Mouse (Mus musculus) limb, embryonic 13.5 days (tissue): ENCODE data around the gene Mpzl3. TPM values are rescaled to one million over a fixed set of nuclear protein-coding genes. Genes with fewer than 3 reads are reported as not detected.

Experiments used
- ATAC-seq: fragments of 200-750 bp; cut with Nextera tagmentation; 2 replicates; pipeline ENCODE4 v1.8.0; 2017; ENCODE audit warnings: low read depth, moderate number of reproducible peaks, moderate TSS enrichment; ENCODE audit not compliant: low FRiP score
- H3K27ac ChIP-seq: fragments of 300-500 bp; sonication (generic); 2 replicates; pipeline ENCODE4 v1.5.1; 2015; ENCODE audit warnings: inconsistent platforms, mild to moderate bottlenecking, moderate library complexity
- H3K27me3 ChIP-seq: fragments of 300-500 bp; sonication (generic); 2 replicates; pipeline ENCODE4 v1.6.1; 2015; ENCODE audit warnings: mild to moderate bottlenecking, inconsistent platforms
- H3K36me3 ChIP-seq: fragments of 300-500 bp; sonication (generic); 2 replicates; pipeline ENCODE4 v1.6.1; 2015; ENCODE audit warnings: inconsistent platforms, mild to moderate bottlenecking, moderate library complexity
- H3K4me1 ChIP-seq: fragments of 300-500 bp; sonication (generic); 2 replicates; pipeline ENCODE4 v1.6.1; 2015; ENCODE audit warnings: inconsistent platforms
- H3K4me2 ChIP-seq: fragments of 300-500 bp; sonication (generic); replicated peaks from 2 replicates; pipeline ENCODE4 v1.6.1; 2015; ENCODE audit warnings: inconsistent platforms, mild to moderate bottlenecking, moderate library complexity
- H3K4me3 ChIP-seq: fragments of 300-500 bp; sonication (generic); 2 replicates; pipeline ENCODE4 v1.5.1; 2015; ENCODE audit warnings: moderate library complexity, mild to moderate bottlenecking, inconsistent platforms
- H3K9ac ChIP-seq: fragments of 300-500 bp; sonication (generic); 2 replicates; pipeline ENCODE4 v1.6.1; 2015; ENCODE audit warnings: mild to moderate bottlenecking, inconsistent platforms
- H3K9me3 ChIP-seq: fragments of 300-500 bp; sonication (generic); 2 replicates; pipeline ENCODE4 v1.6.1; 2016; ENCODE audit warnings: inconsistent platforms
- WGBS: fragments of 180-500 bp; shearing (Covaris S2); methylation state at CpG from one replicate; pipeline ENCODE4 v1.1.7; 2015; 5-methylcytosine and 5-hydroxymethylcytosine counted together
- polyA plus RNA-seq: library from polyadenylated mRNA; unstranded; fragments of >200 nt; fragmentation: Nextera tagmentation; extraction: Ambion mirVana; gene quantifications from 2 replicates; pipeline ENCODE4 v1.2.1, GENCODE M21; 2015

The Mpzl3 gene
- polyA plus RNA-seq, 1 experiment from 2014 or later: 2.2 TPM

DNA sequence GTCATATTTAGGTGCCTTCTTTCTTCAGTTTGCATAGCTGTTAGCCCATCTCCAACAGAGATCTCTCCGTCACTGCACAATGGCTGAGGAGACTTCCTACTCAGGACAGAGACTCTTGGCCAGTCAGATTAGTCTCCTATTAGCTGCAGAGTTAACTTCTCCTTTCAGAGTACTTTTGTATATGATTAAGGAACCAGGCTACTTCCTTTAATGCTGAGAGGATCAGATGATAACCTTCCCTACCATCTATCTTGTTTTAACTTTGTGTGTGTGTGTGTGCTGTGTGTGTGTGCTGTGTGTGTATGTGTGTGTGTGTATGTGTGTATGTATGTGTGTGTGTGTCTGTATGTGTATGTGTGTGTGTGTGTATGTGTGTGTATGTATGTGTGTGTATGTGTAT, 5.3 kb upstream of the Mpzl3 start:
- no peak overlapping the region for H3K4me3 ChIP-seq
- H3K9me3 ChIP-seq: no peaks in the 10 kb centered on the region
- H3K27me3 ChIP-seq: no peaks in the 10 kb centered on the region
- WGBS: 86% methylated on average over 1 of the region's 1 CpGs
- no peak overlapping the region for H3K4me2 ChIP-seq
- H3K9ac ChIP-seq: no peak overlapping the region
- no peak overlapping the region for H3K27ac ChIP-seq
- no peaks in the 10 kb centered on the region for H3K36me3 ChIP-seq
- no peak for ATAC-seq
- H3K4me1 ChIP-seq: no peaks in the 10 kb centered on the region

DNA sequence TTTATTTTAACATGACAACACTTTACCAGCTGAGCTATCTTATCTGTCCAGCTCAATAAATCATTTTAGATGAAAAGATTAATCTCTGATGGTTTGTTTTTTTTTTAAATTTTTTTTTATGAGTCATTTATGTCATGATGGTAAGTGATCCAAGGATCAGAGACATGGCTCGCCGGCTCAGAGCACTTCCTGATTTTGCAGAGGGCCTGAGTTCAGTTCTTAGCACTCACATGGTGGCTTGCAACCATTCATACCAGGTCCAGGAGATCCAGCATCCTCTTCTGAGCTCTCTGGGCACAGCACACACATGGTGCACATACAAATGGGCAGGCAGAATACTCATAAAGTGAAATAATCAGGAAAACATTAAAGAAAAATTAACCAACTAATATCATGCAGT, 4.7 kb upstream of the Mpzl3 start:
- Histone ChIP-seq H3K27ac (no peak overlapping the region), H3K4me1 (no peaks in the 10 kb centered on the region), H3K9me3 (no peaks in the 10 kb centered on the region), H3K36me3 (no peaks in the 10 kb centered on the region), H3K9ac (no peak overlapping the region), H3K4me2 (no peak overlapping the region), H3K27me3 (no peaks in the 10 kb centered on the region), H3K4me3 (no peak overlapping the region)
- ATAC-seq: no peak
- 86% methylated on average over 2 of the region's 2 CpGs for WGBS

DNA sequence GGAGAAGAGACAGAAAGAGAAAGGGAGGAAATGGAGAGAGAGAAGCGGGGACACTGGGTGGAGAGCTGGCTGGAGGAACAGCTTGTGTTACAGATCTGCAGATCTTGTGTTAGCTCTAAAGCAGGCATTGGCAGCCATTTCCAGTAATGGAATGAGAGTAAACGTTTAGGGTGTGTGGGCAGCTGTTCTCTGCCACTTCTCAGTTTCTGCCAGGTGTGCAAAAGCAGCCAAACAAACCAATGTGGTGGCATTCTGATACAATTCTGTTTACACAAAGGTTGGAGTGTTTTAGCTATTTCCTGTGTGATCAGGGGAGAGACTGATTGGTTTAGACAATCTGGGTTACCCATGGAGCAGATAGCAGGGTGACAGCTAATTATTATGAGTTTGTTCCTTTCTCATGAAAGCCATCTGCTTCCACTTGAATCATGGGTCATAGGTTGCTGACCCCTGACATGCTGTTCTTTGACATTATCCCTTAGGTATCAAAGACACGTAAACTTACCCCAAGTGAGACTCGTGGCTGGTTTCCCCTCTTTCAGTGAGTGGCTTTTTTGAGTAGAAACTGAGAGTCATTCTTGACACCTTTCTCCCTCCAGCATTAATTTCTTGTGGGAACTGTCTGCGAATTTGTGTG, 3.4 kb downstream of the Mpzl3 start:
- H3K27me3 ChIP-seq: peaks cover 3% of the 10 kb centered on the region
- no peak for ATAC-seq
- no peaks in the 10 kb centered on the region for H3K36me3 ChIP-seq
- no peak overlapping the region for H3K27ac ChIP-seq
- no peak overlapping the region for H3K9ac ChIP-seq
- no peak overlapping the region for H3K4me2 ChIP-seq
- 24% methylated on average over 5 of the region's 5 CpGs for WGBS
- no peaks in the 10 kb centered on the region for H3K9me3 ChIP-seq
- H3K4me3 ChIP-seq: no peak overlapping the region
- H3K4me1 ChIP-seq: no peaks in the 10 kb centered on the region

- WGBS: 39% methylated on average over 7 of the region's 7 CpGs
Measured at GRCm38 (mm10) chr9:45060151-45060550, 5.2 kb downstream of the Mpzl3 start.

GRCm38 (mm10) chr9:45062677-45063076, 7.7 kb downstream of the Mpzl3 start:
- no peak overlapping the region for H3K9ac ChIP-seq
- H3K4me1 ChIP-seq: no peaks in the 10 kb centered on the region
- H3K9me3 ChIP-seq: no peaks in the 10 kb centered on the region
- WGBS: 42% methylated on average over 3 of the region's 3 CpGs
- no peak overlapping the region for H3K4me2 ChIP-seq
- H3K36me3 ChIP-seq: no peaks in the 10 kb centered on the region
- H3K27me3 ChIP-seq: peaks cover 3% of the 10 kb centered on the region
- no peak overlapping the region for H3K4me3 ChIP-seq
- no peak overlapping the region for H3K27ac ChIP-seq
- ATAC-seq: no peak

More at GRCm38 (mm10) chr9:45060151-45060550, 5.2 kb downstream of the Mpzl3 start:
- Histone ChIP-seq H3K27ac (no peak overlapping the region), H3K9ac (no peak overlapping the region; the same call in 1 of the 2 replicates), H3K4me3 (no peak overlapping the region), H3K9me3 (no peaks in the 10 kb centered on the region), H3K4me2 (no peak overlapping the region), H3K36me3 (no peaks in the 10 kb centered on the region), H3K27me3 (peaks cover 3% of the 10 kb centered on the region), H3K4me1 (no peaks in the 10 kb centered on the region)
- no peak for ATAC-seq

- Histone ChIP-seq H3K36me3 (no peaks in the 10 kb centered on the region), H3K4me1 (no peaks in the 10 kb centered on the region), H3K27ac (no peak overlapping the region), H3K9ac (no peak overlapping the region), H3K27me3 (no peaks in the 10 kb centered on the region), H3K4me3 (no peak overlapping the region), H3K9me3 (no peaks in the 10 kb centered on the region), H3K4me2 (no peak overlapping the region)
- ATAC-seq: no peak
- WGBS: 85% methylated on average over 6 of the region's 6 CpGs
Measured at GRCm38 (mm10) chr9:45064421-45064820, 9.4 kb downstream of the Mpzl3 start.

DNA sequence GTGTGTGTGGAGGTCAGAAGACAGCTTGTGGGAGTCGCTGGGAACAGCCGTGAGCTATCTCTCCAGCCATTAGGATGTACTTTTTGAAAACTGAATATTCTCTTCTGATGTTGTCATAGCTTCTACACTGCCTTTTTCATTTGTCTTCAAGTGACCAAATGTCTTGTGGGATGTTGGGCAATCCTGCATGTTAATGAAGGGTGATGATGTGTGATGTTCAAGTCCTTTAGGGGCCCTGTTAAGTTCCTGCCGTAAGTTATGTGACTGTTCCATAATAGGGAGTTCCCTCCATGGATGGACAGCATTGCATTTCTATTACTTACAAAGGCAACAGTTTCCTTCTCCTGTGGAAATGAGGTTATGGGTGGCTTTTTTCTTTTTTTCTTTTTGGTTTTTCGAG, 11.7 kb downstream of the Mpzl3 start:
- H3K27ac ChIP-seq: no peak overlapping the region
- H3K9ac ChIP-seq: no peak overlapping the region
- H3K9me3 ChIP-seq: no peaks in the 10 kb centered on the region
- no peaks in the 10 kb centered on the region for H3K4me1 ChIP-seq
- no peak for ATAC-seq
- H3K4me3 ChIP-seq: no peak overlapping the region
- WGBS: 88% methylated on average over 4 of the region's 4 CpGs
- H3K27me3 ChIP-seq: no peaks in the 10 kb centered on the region
- no peak overlapping the region for H3K4me2 ChIP-seq
- no peaks in the 10 kb centered on the region for H3K36me3 ChIP-seq

DNA sequence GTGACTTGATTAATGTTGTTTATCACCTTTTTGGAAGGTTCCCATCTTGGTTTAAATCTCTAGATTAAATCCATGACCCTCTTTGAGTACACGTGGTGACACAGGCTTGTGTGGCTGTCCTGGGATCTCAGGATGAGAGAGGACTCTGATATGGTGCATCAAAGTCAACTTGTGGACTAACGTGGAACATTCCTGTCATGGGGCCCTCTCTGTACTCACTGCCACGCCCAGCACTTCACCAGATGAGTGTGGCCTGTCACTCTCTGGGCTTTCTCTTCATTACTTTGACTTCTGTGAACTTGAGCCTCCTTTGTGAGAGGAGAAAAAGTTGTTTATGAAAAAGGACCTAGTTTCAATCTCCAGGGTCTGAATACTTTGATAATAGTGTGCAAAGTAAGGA, 16.8 kb downstream of the Mpzl3 start:
- Histone ChIP-seq H3K36me3 (no peaks in the 10 kb centered on the region), H3K9ac (no peak overlapping the region), H3K4me2 (no peak overlapping the region), H3K9me3 (no peaks in the 10 kb centered on the region), H3K4me3 (no peak overlapping the region), H3K27ac (no peak overlapping the region), H3K4me1 (no peaks in the 10 kb centered on the region), H3K27me3 (no peaks in the 10 kb centered on the region)
- ATAC-seq: no peak
- whole genome bisulfite sequencing: 48% methylated on average over 3 of the region's 3 CpGs

DNA sequence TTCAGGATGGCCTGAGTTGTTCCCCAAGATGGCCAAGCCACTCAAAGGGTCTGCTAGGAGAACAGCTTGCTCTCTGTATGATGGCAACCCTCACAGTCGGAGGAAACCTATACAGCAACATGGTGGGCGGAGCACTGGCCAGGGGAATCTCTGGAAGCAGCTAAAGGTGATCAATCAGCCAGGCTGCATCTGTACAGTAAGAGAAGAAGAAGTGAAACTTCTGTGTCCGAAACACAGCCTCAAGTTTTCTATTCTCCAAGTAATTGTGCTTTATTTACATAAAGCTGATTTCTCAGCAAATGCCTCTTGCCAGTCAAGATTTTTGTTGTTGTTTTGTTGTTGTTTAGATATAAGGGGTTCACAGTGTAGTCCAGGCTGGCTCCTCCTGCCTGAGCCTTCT, 22.9 kb downstream of the Mpzl3 start:
- no peaks in the 10 kb centered on the region for H3K36me3 ChIP-seq
- no peaks in the 10 kb centered on the region for H3K27me3 ChIP-seq
- no peak overlapping the region for H3K4me2 ChIP-seq
- no peak overlapping the region for H3K9ac ChIP-seq
- H3K27ac ChIP-seq: no peak overlapping the region
- H3K4me3 ChIP-seq: no peak overlapping the region
- no peak for ATAC-seq
- WGBS: 71% methylated on average over 3 of the region's 3 CpGs
- no peaks in the 10 kb centered on the region for H3K9me3 ChIP-seq
- no peaks in the 10 kb centered on the region for H3K4me1 ChIP-seq

DNA sequence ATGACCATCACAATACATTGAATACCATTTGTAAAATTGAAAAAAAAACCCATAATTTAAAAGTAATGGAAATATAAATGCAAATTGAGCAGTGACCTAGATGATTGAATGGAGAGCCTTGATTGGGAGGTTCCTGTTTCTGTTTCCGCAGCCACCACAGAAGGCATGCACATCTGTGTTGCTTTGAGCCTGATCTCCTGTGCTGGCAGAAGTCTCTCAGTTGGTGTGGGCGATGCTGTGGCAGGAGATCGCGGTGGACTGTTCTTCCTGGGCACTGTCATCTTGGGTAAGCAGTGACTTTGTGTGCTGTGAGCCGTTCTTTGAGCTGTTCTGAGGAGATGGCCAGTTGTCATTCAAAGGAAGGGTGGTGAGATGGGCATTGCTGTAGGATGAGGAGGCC, 24.0 kb downstream of the Mpzl3 start, which contains the start of gene Jaml:
Gene Jaml (plus strand): TSS at position 173 of the 400 bp plus-strand sequence.
- Histone ChIP-seq H3K36me3 (no peaks in the 10 kb centered on the region), H3K4me2 (no peak within 1 kb of the TSS), H3K27ac (no peak within 1 kb of the TSS), H3K4me1 (no peaks in the 10 kb centered on the region), H3K4me3 (no peak within 1 kb of the TSS), H3K27me3 (no peaks in the 10 kb centered on the region), H3K9me3 (no peaks in the 10 kb centered on the region), H3K9ac (no peak within 1 kb of the TSS)
- ATAC-seq: no peak
- 87% methylated on average over 5 of the region's 5 CpGs for WGBS

GRCm38 (mm10) chr9:45083132-45083531, 28.1 kb downstream of the Mpzl3 start:
- no peak overlapping the region for H3K27ac ChIP-seq
- H3K9me3 ChIP-seq: no peaks in the 10 kb centered on the region
- H3K27me3 ChIP-seq: no peaks in the 10 kb centered on the region
- H3K4me3 ChIP-seq: no peak overlapping the region
- no peaks in the 10 kb centered on the region for H3K36me3 ChIP-seq
- H3K9ac ChIP-seq: no peak overlapping the region
- no peaks in the 10 kb centered on the region for H3K4me1 ChIP-seq
- H3K4me2 ChIP-seq: no peak overlapping the region
- ATAC-seq: no peak
- WGBS: 79% methylated on average over 3 of the region's 3 CpGs

GRCm38 (mm10) chr9:45084556-45084955, 29.6 kb downstream of the Mpzl3 start:
- H3K27me3 ChIP-seq: no peaks in the 10 kb centered on the region
- no peaks in the 10 kb centered on the region for H3K4me1 ChIP-seq
- H3K4me3 ChIP-seq: no peak overlapping the region
- ATAC-seq: no peak
- no peak overlapping the region for H3K4me2 ChIP-seq
- H3K9ac ChIP-seq: no peak overlapping the region
- H3K27ac ChIP-seq: no peak overlapping the region
- no peaks in the 10 kb centered on the region for H3K9me3 ChIP-seq
- no peaks in the 10 kb centered on the region for H3K36me3 ChIP-seq
- WGBS: 74% methylated on average over 5 of the region's 5 CpGs
